Mouse (Mus musculus) urinary bladder, postnatal 25 days (tissue): Measurements from ENCODE around the gene Casp3.
A peak's percentile ranks its signal among the peaks of the same experiment; 100 is the strongest.

ENCODE experiments used
- DNase-seq: peaks from one replicate; pipeline ENCODE4 v3.0.0; 2022; ENCODE audit warnings: low spot score

Casp3 gene

DNA sequence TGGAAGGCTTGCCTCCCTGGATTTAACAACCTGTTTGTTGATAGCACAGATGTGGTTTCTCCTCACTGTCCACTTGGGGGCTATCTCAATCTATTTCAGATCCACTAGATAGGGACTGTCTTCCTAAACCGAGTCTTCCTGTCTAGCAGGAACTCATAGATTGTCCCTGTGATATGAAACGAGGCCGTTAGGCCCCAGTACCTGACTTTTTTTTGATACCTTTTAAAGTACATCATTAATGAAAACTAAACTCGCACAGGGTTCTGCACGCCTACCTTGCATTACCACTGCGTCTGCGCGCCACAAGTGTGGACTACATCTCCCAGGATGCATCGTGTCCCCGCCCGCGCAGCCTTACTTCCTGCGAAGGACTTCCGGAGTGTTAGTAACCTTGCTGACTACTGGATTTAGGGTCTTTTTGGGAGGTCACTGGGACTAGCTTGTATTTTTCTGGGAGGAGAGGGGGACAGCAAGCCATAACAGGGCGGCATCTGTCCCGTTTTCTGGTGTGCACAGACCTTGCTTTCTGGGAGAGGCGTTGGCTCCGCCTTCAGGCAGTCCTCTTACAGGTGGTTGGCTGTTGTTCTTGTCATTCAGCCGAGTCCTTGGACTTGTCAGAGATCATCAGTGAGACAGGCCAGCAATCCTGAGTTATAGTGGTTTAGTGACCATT, 69.7 kb downstream of the Casp3 start:
- peak; percentile 84 for DNase-seq
